Mouse (Mus musculus) midbrain, embryonic 15.5 days (tissue): ENCODE data around the gene Pom121. TPM values are rescaled to one million over a fixed set of nuclear protein-coding genes. Genes with fewer than 3 reads are reported as not detected.
"Not testable (repeated sequence)": the region's sequence is repeated elsewhere in the genome, so short reads cannot be mapped to it uniquely, and the experiment has no call there.

ENCODE experiments used
- ATAC-seq: fragments of 200-750 bp; cut with Nextera tagmentation; replicated peaks from 2 replicates; pipeline ENCODE4 v1.8.0; 2017; ENCODE audit warnings: moderate TSS enrichment
- H3K27ac ChIP-seq: fragments of 300-500 bp; sonication (generic); 2 replicates; pipeline ENCODE4 v1.5.1; 2015; ENCODE audit warnings: mild to moderate bottlenecking, inconsistent platforms
- H3K27me3 ChIP-seq: fragments of 300-500 bp; sonication (generic); replicated peaks from 2 replicates; pipeline ENCODE4 v1.6.1; 2015; ENCODE audit warnings: inconsistent platforms
- H3K36me3 ChIP-seq: fragments of 300-500 bp; sonication (generic); replicated peaks from 2 replicates; pipeline ENCODE4 v1.6.1; 2015; ENCODE audit warnings: inconsistent platforms
- H3K4me1 ChIP-seq: fragments of 300-500 bp; sonication (generic); 2 replicates; pipeline ENCODE4 v1.6.1; 2015; ENCODE audit warnings: inconsistent platforms
- H3K4me2 ChIP-seq: fragments of 300-500 bp; sonication (generic); 2 replicates; pipeline ENCODE4 v1.6.1; 2015; ENCODE audit warnings: inconsistent platforms, mild to moderate bottlenecking, moderate library complexity
- H3K4me3 ChIP-seq: fragments of 300-500 bp; sonication (generic); 2 replicates; pipeline ENCODE4 v1.5.1; 2015; ENCODE audit warnings: mild to moderate bottlenecking, inconsistent platforms
- H3K9ac ChIP-seq: fragments of 300-500 bp; sonication (generic); 2 replicates; pipeline ENCODE4 v1.6.1; 2015; ENCODE audit warnings: mild to moderate bottlenecking, inconsistent platforms
- H3K9me3 ChIP-seq: fragments of 300-500 bp; sonication (generic); 2 replicates; pipeline ENCODE4 v1.6.1; 2016; ENCODE audit warnings: inconsistent platforms
- WGBS: fragments of 180-500 bp; shearing (Covaris S2); methylation state at CpG from one replicate; pipeline ENCODE4 v1.1.7; 2015; ENCODE audit warnings: mixed read lengths; 5-methylcytosine and 5-hydroxymethylcytosine counted together
- polyA plus RNA-seq: library from polyadenylated mRNA; unstranded; fragments of >200 nt; fragmentation: Nextera tagmentation; extraction: Ambion mirVana; gene quantifications from 2 replicates; pipeline ENCODE4 v1.2.1, GENCODE M21; 2015

The Pom121 gene
- polyA plus RNA-seq, 1 experiment from 2014 or later, result 11.4 TPM

DNA sequence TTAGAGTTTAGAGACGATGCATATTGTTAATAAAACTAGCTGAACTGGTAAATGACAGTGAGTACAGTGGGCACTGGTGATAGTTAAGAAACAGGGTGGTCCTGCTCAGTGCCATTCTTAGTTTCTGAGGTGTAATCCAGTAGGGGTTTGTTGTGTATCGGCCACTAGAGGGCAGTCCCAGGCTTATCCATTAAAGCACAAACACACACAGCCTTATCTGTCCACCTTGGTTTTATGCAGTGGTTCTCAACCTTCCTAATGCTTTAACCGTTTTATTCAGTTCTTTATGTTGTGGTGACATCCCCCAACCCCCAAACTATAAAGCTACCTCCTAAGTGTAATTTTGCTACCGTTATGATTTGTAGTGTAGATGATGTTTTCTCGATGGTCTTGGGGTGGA, 1.5 kb upstream of the Pom121 start:
- ATAC-seq, result no peak
- H3K9ac ChIP-seq, result no peak overlapping the region
- H3K4me3 ChIP-seq, result no peak overlapping the region
- H3K4me1 ChIP-seq, result peaks cover 15% of the 10 kb centered on the region
- 43% methylated on average over 5 of the region's 5 CpGs for WGBS
- H3K27me3 ChIP-seq, result 0 out of 2 replicates have a peak, but pooled peaks cover 3% of the 10 kb centered on the region
- no peak overlapping the region for H3K27ac ChIP-seq
- peaks cover 11% of the 10 kb centered on the region; the same call in 1 of the 2 replicates for H3K36me3 ChIP-seq
- H3K4me2 ChIP-seq, result no peak overlapping the region
- H3K9me3 ChIP-seq, result no peaks in the 10 kb centered on the region

GRCm38 (mm10) chr5:135383771-135384170, 10.6 kb downstream of the Pom121 start:
- no peak overlapping the region for H3K9ac ChIP-seq
- H3K4me3 ChIP-seq, result no peak overlapping the region
- H3K4me1 ChIP-seq, result no peaks in the 10 kb centered on the region
- H3K27me3 ChIP-seq, result no peaks in the 10 kb centered on the region
- H3K36me3 ChIP-seq, result peaks cover 83% of the 10 kb centered on the region
- WGBS, result 88% methylated on average over 10 of the region's 10 CpGs
- ATAC-seq, result no peak
- no peaks in the 10 kb centered on the region for H3K9me3 ChIP-seq
- H3K4me2 ChIP-seq, result no peak overlapping the region
- H3K27ac ChIP-seq, result no peak overlapping the region

- no peak overlapping the region for H3K4me2 ChIP-seq
- no peak for ATAC-seq
- WGBS, result 90% methylated on average over 7 of the region's 7 CpGs
- H3K4me1 ChIP-seq, result no peaks in the 10 kb centered on the region
- H3K9ac ChIP-seq, result no peak overlapping the region
- H3K27me3 ChIP-seq, result no peaks in the 10 kb centered on the region
- H3K27ac ChIP-seq, result no peak overlapping the region
- H3K9me3 ChIP-seq, result no peaks in the 10 kb centered on the region
- no peak overlapping the region for H3K4me3 ChIP-seq
- H3K36me3 ChIP-seq, result peaks cover 86% of the 10 kb centered on the region
Observed at GRCm38 (mm10) chr5:135382746-135383145, 11.6 kb downstream of the Pom121 start.

- 94% methylated on average over 10 of the region's 10 CpGs for WGBS
- no peak overlapping the region for H3K4me3 ChIP-seq
- no peaks in the 10 kb centered on the region for H3K4me1 ChIP-seq
- no peak overlapping the region for H3K27ac ChIP-seq
- peaks cover 77% of the 10 kb centered on the region for H3K36me3 ChIP-seq
- no peak overlapping the region for H3K4me2 ChIP-seq
- H3K9ac ChIP-seq, result no peak overlapping the region
- no peak for ATAC-seq
- H3K27me3 ChIP-seq, result no peaks in the 10 kb centered on the region
- H3K9me3 ChIP-seq, result no peaks in the 10 kb centered on the region
Observed at GRCm38 (mm10) chr5:135381356-135381925, 12.9 kb downstream of the Pom121 start.

- H3K27ac ChIP-seq, result no peak overlapping the region
- H3K36me3 ChIP-seq, result peaks cover 82% of the 10 kb centered on the region
- no peak overlapping the region for H3K4me2 ChIP-seq
- H3K9ac ChIP-seq, result no peak overlapping the region
- no peaks in the 10 kb centered on the region for H3K9me3 ChIP-seq
- WGBS, result 95% methylated on average over 4 of the region's 4 CpGs
- no peak for ATAC-seq
- H3K4me1 ChIP-seq, result no peaks in the 10 kb centered on the region
- H3K27me3 ChIP-seq, result no peaks in the 10 kb centered on the region
- no peak overlapping the region for H3K4me3 ChIP-seq
Observed at GRCm38 (mm10) chr5:135380681-135381080, 13.7 kb downstream of the Pom121 start.

GRCm38 (mm10) chr5:135376341-135376740, 18.0 kb downstream of the Pom121 start:
- WGBS, result 54% methylated on average over 2 of the region's 2 CpGs
- no peaks in the 10 kb centered on the region for H3K9me3 ChIP-seq
- H3K4me2 ChIP-seq, result no peak overlapping the region
- no peaks in the 10 kb centered on the region for H3K27me3 ChIP-seq
- H3K27ac ChIP-seq, result no peak overlapping the region
- H3K9ac ChIP-seq, result no peak overlapping the region
- no peak overlapping the region for H3K4me3 ChIP-seq
- H3K4me1 ChIP-seq, result peaks cover under 1% of the 10 kb centered on the region; the same call in 1 of the 2 replicates
- no peak for ATAC-seq
- H3K36me3 ChIP-seq, result peaks cover 75% of the 10 kb centered on the region

GRCm38 (mm10) chr5:135375167-135375566, 19.2 kb downstream of the Pom121 start:
- ATAC-seq, result no peak
- H3K9ac ChIP-seq, result no peak overlapping the region
- 82% methylated on average over 8 of the region's 8 CpGs for WGBS
- no peak overlapping the region for H3K4me3 ChIP-seq
- H3K36me3 ChIP-seq, result peaks cover 65% of the 10 kb centered on the region
- no peak overlapping the region for H3K27ac ChIP-seq
- peaks cover 11% of the 10 kb centered on the region for H3K4me1 ChIP-seq
- H3K27me3 ChIP-seq, result no peaks in the 10 kb centered on the region
- no peak overlapping the region for H3K4me2 ChIP-seq
- H3K9me3 ChIP-seq, result no peaks in the 10 kb centered on the region

DNA sequence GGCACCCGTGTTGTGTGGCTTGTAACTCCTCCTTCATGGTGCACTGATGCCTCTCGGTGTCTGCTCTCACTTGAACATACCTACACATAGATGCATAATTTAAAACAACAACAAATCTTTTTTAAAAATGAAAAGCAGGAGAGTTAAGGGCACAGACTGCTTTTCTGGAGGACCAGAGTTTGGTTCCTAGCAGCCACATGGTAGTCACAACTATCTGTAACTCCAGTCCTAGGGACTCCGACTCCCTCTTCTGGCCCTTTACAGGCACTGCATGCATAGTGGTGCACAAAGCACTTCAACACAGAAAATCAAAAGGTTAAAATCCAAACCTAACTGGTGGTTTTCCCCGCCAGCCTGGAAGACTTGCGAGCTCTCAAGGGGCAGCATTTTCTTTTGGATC, 20.7 kb downstream of the Pom121 start:
- no peaks in the 10 kb centered on the region for H3K27me3 ChIP-seq
- H3K27ac ChIP-seq, result no peak overlapping the region
- H3K9me3 ChIP-seq, result no peaks in the 10 kb centered on the region
- no peak overlapping the region for H3K4me2 ChIP-seq
- no peak overlapping the region for H3K9ac ChIP-seq
- 97% methylated on average over 5 of the region's 5 CpGs for WGBS
- H3K4me1 ChIP-seq, result peaks cover 18% of the 10 kb centered on the region
- peaks cover 53% of the 10 kb centered on the region for H3K36me3 ChIP-seq
- no peak overlapping the region for H3K4me3 ChIP-seq
- no peak for ATAC-seq

- Histone ChIP-seq H3K27ac (no peak overlapping the region), H3K4me1 (peaks cover 18% of the 10 kb centered on the region), H3K4me3 (no peak overlapping the region), H3K4me2 (peak overlapping the region; percentile 86), H3K9me3 (no peaks in the 10 kb centered on the region), H3K36me3 (peaks cover 38% of the 10 kb centered on the region), H3K9ac (no peak overlapping the region), H3K27me3 (no peaks in the 10 kb centered on the region)
- WGBS, result 98% methylated on average over 13 of the region's 13 CpGs
- ATAC-seq, result no peak
Observed at GRCm38 (mm10) chr5:135371195-135371594, 23.2 kb downstream of the Pom121 start.

DNA sequence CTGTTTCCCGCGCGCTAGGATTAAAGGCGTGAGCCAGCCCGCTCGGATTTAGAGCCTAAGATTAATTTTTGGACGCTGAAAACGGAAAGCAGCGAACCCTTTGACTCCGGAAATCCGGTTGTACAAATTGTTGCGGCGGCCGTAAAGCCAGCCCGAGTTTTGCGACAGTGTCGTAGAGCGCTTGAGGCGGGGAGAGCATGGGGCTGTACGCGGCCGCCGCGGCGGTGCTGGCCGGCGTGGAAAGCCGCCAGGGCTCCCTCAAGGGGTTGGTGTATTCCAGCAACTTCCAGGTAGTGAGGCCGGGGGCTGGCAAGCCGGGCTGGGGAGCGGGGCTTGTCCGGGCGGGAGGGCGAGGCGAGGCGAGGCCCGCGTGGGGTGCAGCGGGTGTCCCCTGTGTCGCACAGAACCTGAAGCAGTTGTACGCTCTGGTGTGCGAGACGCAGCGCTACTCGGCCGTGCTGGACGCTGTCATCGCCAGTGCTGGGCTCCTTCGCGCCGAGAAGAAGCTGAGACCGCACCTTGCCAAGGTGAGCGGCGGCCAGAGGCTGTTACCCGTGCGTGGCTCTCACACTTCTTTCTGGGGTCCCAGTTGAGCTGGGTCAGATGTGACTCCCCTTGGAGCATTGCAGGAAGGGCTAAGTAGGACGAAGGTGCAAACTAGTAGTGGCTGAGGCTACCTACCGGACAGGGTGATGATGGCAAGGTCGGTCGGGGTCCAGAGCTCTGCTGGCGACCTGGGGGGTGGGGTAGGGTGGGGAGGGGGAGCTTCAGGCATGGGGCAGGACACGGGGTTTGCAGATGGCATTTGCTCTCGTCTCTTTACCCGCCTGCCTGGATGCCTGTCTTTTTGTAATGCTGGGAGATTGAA, 24.3 kb downstream of the Pom121 start, which contains the start of gene Nsun5:
Gene Nsun5, plus strand, starts transcription at position 167 of the 868 bp plus-strand sequence.
- H3K9me3 ChIP-seq, result no peaks in the 10 kb centered on the region
- ATAC-seq, result peak; percentile 76
- under 1% methylated on average over 63 of the region's 64 CpGs for WGBS

DNA sequence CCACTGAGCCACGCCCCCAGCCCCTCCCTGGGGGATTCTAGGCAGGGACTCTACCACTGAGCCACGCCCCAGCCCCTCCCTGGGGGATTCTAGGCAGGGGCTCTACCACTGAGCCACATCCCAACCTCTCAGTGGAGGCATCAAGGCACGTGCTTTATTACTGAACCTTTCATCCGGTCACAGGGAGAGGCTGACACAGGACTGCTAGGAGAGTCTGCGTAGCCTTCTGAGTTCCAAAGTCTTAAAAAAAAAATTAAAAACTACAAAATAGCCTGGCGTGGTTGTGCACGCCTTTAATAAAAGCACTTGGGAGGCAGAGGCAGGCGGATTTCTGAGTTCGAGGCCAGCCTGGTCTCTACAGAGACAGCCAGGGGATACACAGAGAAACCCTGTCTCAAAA, 25.1 kb downstream of the Pom121 start:
- not testable (repeated sequence) for ATAC-seq, H3K9me3 ChIP-seq, H3K27me3 ChIP-seq
- Histone ChIP-seq H3K9ac (peak overlapping the region; percentile 94), H3K27ac (peak overlapping the region; percentile 83; the same call in 1 of the 2 replicates), H3K4me1 (peaks cover 18% of the 10 kb centered on the region), H3K4me3 (peak overlapping the region; percentile 99), H3K36me3 (peaks cover 19% of the 10 kb centered on the region), H3K4me2 (peak overlapping the region; percentile 86)
- WGBS, result 64% methylated on average over 9 of the region's 9 CpGs

More for the DNA sequence above, 24.3 kb downstream of the Pom121 start, which contains the start of gene Nsun5:
- H3K4me1 ChIP-seq, result peaks cover 18% of the 10 kb centered on the region
- H3K27ac ChIP-seq, result peak within 1 kb of the TSS; percentile 83
- peak within 1 kb of the TSS; percentile 94 for H3K9ac ChIP-seq
- H3K36me3 ChIP-seq, result peaks cover 26% of the 10 kb centered on the region
- H3K4me2 ChIP-seq, result peak within 1 kb of the TSS; percentile 86
- peak within 1 kb of the TSS; percentile 99 for H3K4me3 ChIP-seq
- H3K27me3 ChIP-seq, result no peaks in the 10 kb centered on the region

DNA sequence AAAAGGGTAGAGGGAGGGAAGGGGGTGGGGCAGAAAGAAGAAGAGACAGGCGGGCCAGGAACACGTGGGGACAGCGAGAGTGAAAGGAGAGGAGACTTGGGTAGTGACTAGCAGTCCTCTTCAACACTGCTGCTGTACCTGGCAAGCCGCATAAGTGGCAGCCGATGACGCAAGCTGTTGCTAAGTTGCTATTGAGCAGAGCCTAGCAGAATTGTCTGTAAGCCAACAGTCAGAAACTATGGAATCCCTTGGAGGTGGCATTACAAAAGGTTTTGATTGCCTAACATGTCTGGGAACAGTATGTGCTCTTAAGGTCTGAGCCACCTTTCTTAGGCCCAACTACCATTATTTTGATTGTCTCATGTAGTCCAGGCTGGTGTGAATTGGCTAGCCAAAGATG, 26.0 kb downstream of the Pom121 start:
- Histone ChIP-seq H3K9me3 (no peaks in the 10 kb centered on the region), H3K4me1 (peaks cover 18% of the 10 kb centered on the region), H3K4me2 (no peak overlapping the region), H3K27me3 (no peaks in the 10 kb centered on the region), H3K4me3 (no peak overlapping the region), H3K27ac (no peak overlapping the region), H3K36me3 (peaks cover 10% of the 10 kb centered on the region), H3K9ac (no peak overlapping the region)
- WGBS, result 83% methylated on average over 6 of the region's 6 CpGs
- ATAC-seq, result no peak
